Mouse (Mus musculus): ENCODE results near the gene Tnpo1.
"Not testable (repeated sequence)": the region's sequence is repeated elsewhere in the genome, so short reads cannot be mapped to it uniquely, and the experiment has no call there.

Tnpo1 gene

GRCm38 (mm10) chr13:98835740-98836139, 90.4 kb downstream of the Tnpo1 start:
- Histone ChIP-seq H3K27me3 (ENCODE audit: control insufficient read depth, insufficient read depth, low read length, poor library complexity, severe bottlenecking) (no peaks in the 10 kb centered on the region), H3K36me3 (ENCODE audit: control insufficient read depth, insufficient read depth, low read length, poor library complexity, severe bottlenecking) (no peaks in the 10 kb centered on the region)
- DNase-seq (ENCODE audit: low read depth, low spot score), result no peak

- no peak for DNase-seq (ENCODE audit: low read depth, low spot score)
- H3K27me3 ChIP-seq (ENCODE audit: control insufficient read depth, insufficient read depth, low read length, poor library complexity, severe bottlenecking), result no peaks in the 10 kb centered on the region
- no peaks in the 10 kb centered on the region for H3K36me3 ChIP-seq (ENCODE audit: control insufficient read depth, insufficient read depth, low read length, poor library complexity, severe bottlenecking)
Measured at GRCm38 (mm10) chr13:98834723-98835122, 91.5 kb downstream of the Tnpo1 start.

GRCm38 (mm10) chr13:98834199-98834598, 92.0 kb downstream of the Tnpo1 start:
- Histone ChIP-seq H3K27me3 (ENCODE audit: control insufficient read depth, insufficient read depth, low read length, poor library complexity, severe bottlenecking) (no peaks in the 10 kb centered on the region), H3K36me3 (ENCODE audit: control insufficient read depth, insufficient read depth, low read length, poor library complexity, severe bottlenecking) (no peaks in the 10 kb centered on the region)
- DNase-seq (ENCODE audit: low read depth, low spot score), result no peak

- no peaks in the 10 kb centered on the region for H3K36me3 ChIP-seq (ENCODE audit: control insufficient read depth, insufficient read depth, low read length, poor library complexity, severe bottlenecking)
- peak; percentile 63 for DNase-seq (ENCODE audit: low read depth, low spot score)
- no peaks in the 10 kb centered on the region for H3K27me3 ChIP-seq (ENCODE audit: control insufficient read depth, insufficient read depth, low read length, poor library complexity, severe bottlenecking)
Measured at GRCm38 (mm10) chr13:98832451-98833450, 93.4 kb downstream of the Tnpo1 start.

- H3K36me3 ChIP-seq (ENCODE audit: control insufficient read depth, insufficient read depth, low read length, poor library complexity, severe bottlenecking); H3K27me3 ChIP-seq (ENCODE audit: control insufficient read depth, insufficient read depth, low read length, poor library complexity, severe bottlenecking); DNase-seq (ENCODE audit: low read depth, low spot score): not testable (repeated sequence)
Measured at GRCm38 (mm10) chr13:98829026-98829425, 97.2 kb downstream of the Tnpo1 start.

- Histone ChIP-seq H3K27me3 (ENCODE audit: control insufficient read depth, insufficient read depth, low read length, poor library complexity, severe bottlenecking) (no peaks in the 10 kb centered on the region), H3K36me3 (ENCODE audit: control insufficient read depth, insufficient read depth, low read length, poor library complexity, severe bottlenecking) (no peaks in the 10 kb centered on the region)
Measured at GRCm38 (mm10) chr13:98825574-98825973, 100.6 kb downstream of the Tnpo1 start.

GRCm38 (mm10) chr13:98819094-98819493, 107.1 kb downstream of the Tnpo1 start:
- no peak for DNase-seq (ENCODE audit: low read depth, low spot score)

More at GRCm38 (mm10) chr13:98825574-98825973, 100.6 kb downstream of the Tnpo1 start:
- DNase-seq (ENCODE audit: low read depth, low spot score), result no peak

GRCm38 (mm10) chr13:98818205-98818604, 108.0 kb downstream of the Tnpo1 start:
- no peak for DNase-seq (ENCODE audit: low read depth, low spot score)
- Histone ChIP-seq H3K27me3 (ENCODE audit: control insufficient read depth, insufficient read depth, low read length, poor library complexity, severe bottlenecking) (no peaks in the 10 kb centered on the region), H3K36me3 (ENCODE audit: control insufficient read depth, insufficient read depth, low read length, poor library complexity, severe bottlenecking) (no peaks in the 10 kb centered on the region)

More at GRCm38 (mm10) chr13:98819094-98819493, 107.1 kb downstream of the Tnpo1 start:
- no peaks in the 10 kb centered on the region for H3K36me3 ChIP-seq (ENCODE audit: control insufficient read depth, insufficient read depth, low read length, poor library complexity, severe bottlenecking)
- no peaks in the 10 kb centered on the region for H3K27me3 ChIP-seq (ENCODE audit: control insufficient read depth, insufficient read depth, low read length, poor library complexity, severe bottlenecking)

- H3K27me3 ChIP-seq (ENCODE audit: control insufficient read depth, insufficient read depth, low read length, poor library complexity, severe bottlenecking), result no peaks in the 10 kb centered on the region
- no peaks in the 10 kb centered on the region for H3K36me3 ChIP-seq (ENCODE audit: control insufficient read depth, insufficient read depth, low read length, poor library complexity, severe bottlenecking)
Measured at GRCm38 (mm10) chr13:98817766-98818165, 108.4 kb downstream of the Tnpo1 start.

GRCm38 (mm10) chr13:98816981-98817660, 109.1 kb downstream of the Tnpo1 start:
- not testable (repeated sequence) for H3K36me3 ChIP-seq (ENCODE audit: control insufficient read depth, insufficient read depth, low read length, poor library complexity, severe bottlenecking)

More at GRCm38 (mm10) chr13:98817766-98818165, 108.4 kb downstream of the Tnpo1 start:
- no peak for DNase-seq (ENCODE audit: low read depth, low spot score)

GRCm38 (mm10) chr13:98816571-98816970, 109.6 kb downstream of the Tnpo1 start:
- H3K27me3 ChIP-seq (ENCODE audit: control insufficient read depth, insufficient read depth, low read length, poor library complexity, severe bottlenecking), result no peaks in the 10 kb centered on the region
- no peak for DNase-seq (ENCODE audit: low read depth, low spot score)
- no peaks in the 10 kb centered on the region for H3K36me3 ChIP-seq (ENCODE audit: control insufficient read depth, insufficient read depth, low read length, poor library complexity, severe bottlenecking)

More at GRCm38 (mm10) chr13:98816981-98817660, 109.1 kb downstream of the Tnpo1 start:
- H3K27me3 ChIP-seq (ENCODE audit: control insufficient read depth, insufficient read depth, low read length, poor library complexity, severe bottlenecking), result not testable (repeated sequence)
- peak; percentile 33 for DNase-seq (ENCODE audit: low read depth, low spot score)

- DNase-seq (ENCODE audit: low read depth, low spot score), result peak; percentile 94
- H3K27me3 ChIP-seq (ENCODE audit: control insufficient read depth, insufficient read depth, low read length, poor library complexity, severe bottlenecking), result no peaks in the 10 kb centered on the region
- H3K36me3 ChIP-seq (ENCODE audit: control insufficient read depth, insufficient read depth, low read length, poor library complexity, severe bottlenecking), result no peaks in the 10 kb centered on the region
Measured at GRCm38 (mm10) chr13:98815147-98815785, 110.9 kb downstream of the Tnpo1 start, which contains the start of gene Fcho2. Fcho2 (minus strand) TSS chr13:98815449.

- no peaks in the 10 kb centered on the region for H3K36me3 ChIP-seq (ENCODE audit: control insufficient read depth, insufficient read depth, low read length, poor library complexity, severe bottlenecking)
- DNase-seq (ENCODE audit: low read depth, low spot score), result peak; percentile 49
- no peaks in the 10 kb centered on the region for H3K27me3 ChIP-seq (ENCODE audit: control insufficient read depth, insufficient read depth, low read length, poor library complexity, severe bottlenecking)
Measured at GRCm38 (mm10) chr13:98814275-98815040, 111.7 kb downstream of the Tnpo1 start.

Measured in splenic B cell, adult 2 months (primary cell).